Mouse (Mus musculus) heart, postnatal 0 days (tissue): ENCODE measurements at regions not wholly inside any gene's neighbourhood (a gene's known extent, or its start where the extent isn't known, plus 50 kb on each side); places are given as distances from the start of the nearest gene placed in this dataset.

Experiments
- ATAC-seq: fragments of 200-750 bp; cut with Nextera tagmentation; 2 replicates; pipeline ENCODE4 v1.8.0; 2017; ENCODE audit warnings: low read depth, moderate number of reproducible peaks, moderate library complexity; ENCODE audit not compliant: insufficient read depth
- DNase-seq: peaks from one replicate; pipeline ENCODE4 v3.0.0-alpha.2; 2016; ENCODE audit warnings: low spot score
- H3K27ac ChIP-seq: fragments of 300-500 bp; sonication (generic); 2 replicates; pipeline ENCODE4 v1.5.1; 2014; ENCODE audit warnings: low read depth, mild to moderate bottlenecking
- H3K27me3 ChIP-seq: fragments of 300-500 bp; sonication (generic); 2 replicates; pipeline ENCODE4 v1.6.1; 2014; ENCODE audit warnings: low read length, mixed read lengths; ENCODE audit not compliant: control insufficient read depth, insufficient read depth
- H3K36me3 ChIP-seq: fragments of 300-500 bp; sonication (generic); replicated peaks from 2 replicates; pipeline ENCODE4 v1.6.1; 2014; ENCODE audit warnings: low read length, mixed read lengths; ENCODE audit not compliant: control insufficient read depth, insufficient read depth
- H3K4me1 ChIP-seq: fragments of 300-500 bp; sonication (generic); 2 replicates; pipeline ENCODE4 v1.6.1; 2014; ENCODE audit warnings: antibody characterized with exemption; ENCODE audit not compliant: control insufficient read depth, insufficient read depth
- H3K4me2 ChIP-seq: fragments of 300-500 bp; sonication (generic); 2 replicates; pipeline ENCODE4 v1.6.1; 2014; ENCODE audit warnings: low read depth, mild to moderate bottlenecking, low read length, moderate library complexity
- H3K4me3 ChIP-seq: fragments of 300-500 bp; sonication (generic); 2 replicates; pipeline ENCODE4 v1.5.1; 2014; ENCODE audit warnings: low read depth, low read length
- H3K9ac ChIP-seq: fragments of 300-500 bp; sonication (generic); replicated peaks from 2 replicates; pipeline ENCODE4 v1.6.1; 2014; ENCODE audit warnings: low read depth, low read length, mixed read lengths
- H3K9me3 ChIP-seq: fragments of 300-500 bp; sonication (generic); replicated peaks from 2 replicates; pipeline ENCODE4 v1.6.1; 2016; ENCODE audit warnings: low read length; ENCODE audit not compliant: control insufficient read depth
- CTCF ChIP-seq: IDR thresholded peaks from 2 replicates; pipeline ENCODE4 v1.5.1; 2016; ENCODE audit warnings: antibody characterized with exemption, control low read depth, low read depth
- EP300 ChIP-seq: IDR thresholded peaks from 2 replicates; pipeline ENCODE4 v1.6.1; 2016; ENCODE audit warnings: antibody characterized with exemption, low read depth
- WGBS: fragments of 180-500 bp; shearing (Covaris S2); extraction: QIAGEN DNeasy Blood & Tissue Kit; methylation state at CpG from one replicate; pipeline ENCODE4 v1.1.7; 2014; 5-methylcytosine and 5-hydroxymethylcytosine counted together

DNA sequence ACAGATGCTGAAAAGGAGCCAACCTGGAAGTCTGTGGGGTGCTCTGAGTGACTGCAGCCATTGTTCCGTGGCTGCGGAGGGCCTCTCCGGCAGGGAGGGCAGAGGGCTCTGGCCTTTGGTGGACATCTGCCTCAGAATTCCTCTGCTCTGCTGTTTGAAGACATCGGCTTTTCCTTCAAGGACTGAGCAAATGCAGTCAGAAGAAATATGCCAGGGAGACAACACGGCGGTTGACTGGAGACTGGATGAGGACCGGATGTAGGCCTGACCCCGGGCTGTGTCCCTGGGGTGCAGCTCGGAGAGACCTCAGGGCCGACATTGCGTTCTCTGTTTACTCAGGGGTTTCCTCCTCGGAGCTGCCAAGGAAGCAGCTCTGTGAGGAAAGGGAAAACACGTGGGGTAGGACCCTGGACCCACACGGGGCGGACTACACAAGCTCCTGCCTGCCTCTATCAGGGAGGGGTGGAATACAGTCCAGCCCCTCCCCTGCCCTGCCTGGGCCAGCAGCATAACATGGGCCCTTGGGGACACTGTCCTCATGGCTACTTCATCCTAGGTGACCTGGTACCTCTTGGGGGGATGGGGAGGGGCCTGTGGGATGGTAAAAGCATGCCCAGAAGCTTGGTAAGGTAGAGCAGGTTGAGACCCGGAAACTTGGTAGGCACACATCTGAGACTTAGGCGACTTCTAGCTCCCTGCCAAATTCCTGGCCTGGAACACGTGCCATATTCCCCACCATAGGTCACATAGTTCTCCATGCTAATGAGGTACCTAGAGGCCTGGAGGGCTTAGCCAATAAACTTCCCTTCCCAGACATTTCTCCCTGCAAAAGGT lies 72.1 kb upstream of the Itga6 start:
- Histone ChIP-seq H3K4me2 (no peak overlapping the region), H3K9me3 (no peaks in the 10 kb centered on the region), H3K4me3 (no peak overlapping the region), H3K9ac (no peak overlapping the region), H3K36me3 (no peaks in the 10 kb centered on the region), H3K27me3 (no peaks in the 10 kb centered on the region), H3K4me1 (0 out of 2 replicates have a peak, but pooled peaks cover 12% of the 10 kb centered on the region), H3K27ac (peak overlapping the region; percentile 83)
- TF ChIP-seq CTCF (no peak), EP300 (peak; percentile 93)
- 56% methylated on average over 18 of the region's 18 CpGs for WGBS
- DNase-seq (peak; percentile 79), ATAC-seq (peak; percentile 87)

DNA sequence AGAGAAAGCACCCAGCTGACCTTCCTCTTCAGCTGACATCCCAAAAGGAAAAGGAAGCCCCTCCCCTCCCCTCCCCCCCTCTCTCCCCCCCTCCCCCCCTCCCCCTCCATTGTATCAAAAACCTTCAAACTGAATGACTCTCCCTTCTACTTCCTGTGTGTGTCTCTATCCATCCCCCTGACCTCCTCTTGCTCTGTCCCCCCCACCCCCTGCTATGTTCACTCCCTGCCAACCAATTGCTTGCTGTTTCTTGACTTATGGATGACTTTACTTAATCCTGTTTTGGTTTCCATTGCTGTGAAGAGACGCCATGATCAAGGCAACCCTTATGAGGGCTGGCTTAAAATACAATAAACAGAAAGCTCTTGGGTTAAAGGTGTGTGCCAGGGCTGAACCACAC lies 64.7 kb upstream of the Itga6 start:
- H3K9me3 ChIP-seq: no peaks in the 10 kb centered on the region
- no peak overlapping the region for H3K27ac ChIP-seq
- TF ChIP-seq CTCF: no peak
- no peak for TF ChIP-seq EP300
- H3K4me3 ChIP-seq: no peak overlapping the region
- no peak overlapping the region for H3K4me2 ChIP-seq
- no peaks in the 10 kb centered on the region for H3K36me3 ChIP-seq
- DNase-seq (no peak), ATAC-seq (no peak)
- H3K4me1 ChIP-seq: peaks cover 6% of the 10 kb centered on the region; the same call in 1 of the 2 replicates
- H3K27me3 ChIP-seq: no peaks in the 10 kb centered on the region
- WGBS: 50% methylated on average over 1 of the region's 1 CpGs
- no peak overlapping the region for H3K9ac ChIP-seq

GRCm38 (mm10) chr2:71681148-71681547 lies 64.3 kb upstream of the Itga6 start:
- Histone ChIP-seq H3K27me3 (no peaks in the 10 kb centered on the region), H3K4me1 (peaks cover 6% of the 10 kb centered on the region; the same call in 1 of the 2 replicates), H3K4me2 (no peak overlapping the region), H3K27ac (no peak overlapping the region), H3K9me3 (no peaks in the 10 kb centered on the region), H3K9ac (no peak overlapping the region), H3K36me3 (no peaks in the 10 kb centered on the region), H3K4me3 (no peak overlapping the region)
- ATAC-seq: no peak
- 43% methylated on average over 4 of the region's 4 CpGs for WGBS
- no peak for DNase-seq
- TF ChIP-seq EP300 (no peak), CTCF (no peak)

- 80% methylated on average over 4 of the region's 4 CpGs for WGBS
- DNase-seq (no peak), ATAC-seq (no peak)
- H3K27ac ChIP-seq: no peak overlapping the region
- H3K36me3 ChIP-seq: no peaks in the 10 kb centered on the region
- peaks cover 6% of the 10 kb centered on the region; the same call in 1 of the 2 replicates for H3K4me1 ChIP-seq
- H3K9ac ChIP-seq: no peak overlapping the region
- no peaks in the 10 kb centered on the region for H3K9me3 ChIP-seq
- no peak overlapping the region for H3K4me3 ChIP-seq
- H3K4me2 ChIP-seq: no peak overlapping the region
- TF ChIP-seq CTCF (no peak), EP300 (no peak)
- no peaks in the 10 kb centered on the region for H3K27me3 ChIP-seq
Measured at GRCm38 (mm10) chr2:71683375-71683774, 62.0 kb upstream of the Itga6 start.

DNA sequence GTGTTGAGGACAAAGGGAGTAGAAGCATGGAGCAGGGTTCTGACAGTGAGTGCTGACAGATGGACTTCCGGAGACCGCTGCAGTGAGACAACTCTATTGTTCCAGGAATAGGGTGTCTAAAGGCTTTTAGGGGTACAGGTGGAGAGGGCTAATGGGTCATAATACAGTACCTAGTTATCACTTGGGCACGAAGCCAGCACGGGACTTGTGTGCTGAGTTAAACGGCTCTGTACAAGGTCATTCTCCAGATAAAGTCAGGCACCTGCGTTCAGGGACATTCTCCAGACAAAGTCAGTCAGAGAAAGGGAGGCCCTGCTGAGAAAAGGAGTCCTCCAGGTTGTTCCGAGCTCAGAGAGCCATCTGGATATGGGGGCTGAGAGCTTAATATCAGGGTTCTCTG lies 60.2 kb upstream of the Itga6 start:
- Histone ChIP-seq H3K27me3 (no peaks in the 10 kb centered on the region), H3K27ac (no peak overlapping the region), H3K4me3 (no peak overlapping the region), H3K36me3 (no peaks in the 10 kb centered on the region), H3K9ac (no peak overlapping the region), H3K4me2 (no peak overlapping the region), H3K4me1 (peaks cover 6% of the 10 kb centered on the region; the same call in 1 of the 2 replicates), H3K9me3 (no peaks in the 10 kb centered on the region)
- WGBS: 21% methylated on average over 7 of the region's 7 CpGs
- DNase-seq (no peak), ATAC-seq (peak; percentile 20; the same call in 1 of the 2 replicates)
- TF ChIP-seq CTCF (no peak), EP300 (no peak)

DNA sequence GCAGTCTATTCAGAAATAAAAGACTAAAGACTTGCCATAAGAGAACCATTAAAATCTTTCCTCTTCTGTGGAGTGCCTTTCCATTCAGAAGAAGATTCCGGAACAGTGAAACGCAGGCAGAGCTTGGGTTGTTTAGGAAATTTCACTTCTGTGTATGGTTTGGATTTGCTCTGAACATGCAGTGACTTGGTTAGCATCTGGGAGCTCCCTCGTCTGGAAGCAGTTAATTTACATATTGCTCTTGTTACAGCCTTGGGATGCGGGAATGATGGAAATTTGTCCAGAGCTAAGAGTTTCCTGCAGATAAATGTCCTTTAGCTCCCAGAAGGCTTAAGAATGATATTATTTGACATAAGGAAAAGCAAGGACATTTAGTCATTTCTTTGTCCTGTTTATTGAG lies 56.4 kb upstream of the Itga6 start:
- H3K4me1 ChIP-seq: peaks cover 15% of the 10 kb centered on the region
- DNase-seq (no peak), ATAC-seq (no peak)
- H3K27me3 ChIP-seq: no peaks in the 10 kb centered on the region
- H3K27ac ChIP-seq: no peak overlapping the region
- H3K9ac ChIP-seq: no peak overlapping the region
- 81% methylated on average over 4 of the region's 4 CpGs for WGBS
- no peaks in the 10 kb centered on the region for H3K9me3 ChIP-seq
- H3K36me3 ChIP-seq: no peaks in the 10 kb centered on the region
- H3K4me2 ChIP-seq: no peak overlapping the region
- no peak for TF ChIP-seq EP300
- no peak for TF ChIP-seq CTCF
- no peak overlapping the region for H3K4me3 ChIP-seq
